Mouse (Mus musculus): ENCODE measurements around the gene Kremen1. TPM values are rescaled to one million over a fixed set of nuclear protein-coding genes. Genes with fewer than 3 reads are reported as not detected.

Gene Kremen1
- total RNA-seq, 2 experiments from 2014 or later: 82.3 to 83.3 TPM

- DNase-seq: no peak
Observed at GRCm38 (mm10) chr11:5219371-5219770, 42.0 kb downstream of the Kremen1 start.

- peak in 1 of 2 experiments; percentile 15 for DNase-seq
Observed at GRCm38 (mm10) chr11:5215401-5216187, 45.8 kb downstream of the Kremen1 start.

- no peak for DNase-seq
Observed at GRCm38 (mm10) chr11:5214483-5215040, 46.8 kb downstream of the Kremen1 start.

GRCm38 (mm10) chr11:5203054-5203453 is 58.3 kb downstream of the Kremen1 start:
- no peak for DNase-seq

GRCm38 (mm10) chr11:5201799-5202680 is 59.3 kb downstream of the Kremen1 start:
- DNase-seq: no peak

GRCm38 (mm10) chr11:5199879-5200278 is 61.5 kb downstream of the Kremen1 start:
- no peak for DNase-seq

- DNase-seq: no peak
Observed at GRCm38 (mm10) chr11:5197068-5197467, 64.3 kb downstream of the Kremen1 start.

- DNase-seq: no peak
Observed at GRCm38 (mm10) chr11:5196583-5196982, 64.8 kb downstream of the Kremen1 start.

GRCm38 (mm10) chr11:5193576-5193881 is 67.8 kb downstream of the Kremen1 start:
- DNase-seq: no peak

- no peak for DNase-seq
Observed at GRCm38 (mm10) chr11:5192840-5193575, 68.3 kb downstream of the Kremen1 start.

- DNase-seq: peak; percentile 54 to 79
Observed at GRCm38 (mm10) chr11:5192084-5192516, 69.3 kb downstream of the Kremen1 start.

GRCm38 (mm10) chr11:5189239-5189933 is 72.0 kb downstream of the Kremen1 start:
- no peak for DNase-seq

GRCm38 (mm10) chr11:5188170-5188569 is 73.2 kb downstream of the Kremen1 start:
- no peak for DNase-seq

- no peak for DNase-seq
Observed at GRCm38 (mm10) chr11:5184832-5185231, 76.5 kb downstream of the Kremen1 start.

GRCm38 (mm10) chr11:5184250-5184649 is 77.1 kb downstream of the Kremen1 start:
- no peak for DNase-seq

GRCm38 (mm10) chr11:5182870-5183269 is 78.5 kb downstream of the Kremen1 start:
- DNase-seq: no peak

- peak; percentile 71 to 90 for DNase-seq
Observed at GRCm38 (mm10) chr11:5181850-5182404, 79.4 kb downstream of the Kremen1 start.

GRCm38 (mm10) chr11:5179391-5179790 is 82.0 kb downstream of the Kremen1 start:
- no peak for DNase-seq

GRCm38 (mm10) chr11:5177171-5177570 is 84.2 kb downstream of the Kremen1 start:
- peak in 1 of 2 experiments; percentile 33 for DNase-seq

- no peak for DNase-seq
Observed at GRCm38 (mm10) chr11:5176685-5177084, 84.7 kb downstream of the Kremen1 start.

GRCm38 (mm10) chr11:5175866-5176265 is 85.5 kb downstream of the Kremen1 start:
- DNase-seq: no peak

All from heart, adult 18-20 months (tissue).